Mouse (Mus musculus): ENCODE measurements around the gene Sec14l5. TPM values are rescaled to one million over a fixed set of nuclear protein-coding genes. Genes with fewer than 3 reads are reported as not detected.
A peak's percentile ranks its signal among the peaks of the same experiment; 100 is the strongest.

The Sec14l5 gene
- polyA plus RNA-seq, 1 experiment from 2014 or later = 0.48 TPM

- DNase-seq (ENCODE audit: low spot score) (no peak), ATAC-seq (ENCODE audit: low FRiP score) (no peak)
- H3K9ac ChIP-seq = no peak overlapping the region
- H3K4me1 ChIP-seq (replicated peaks; ENCODE audit: control insufficient read depth, insufficient read depth, low read length) = no peaks in the 10 kb centered on the region
- H3K27me3 ChIP-seq (ENCODE audit: control insufficient read depth, insufficient read depth, low read length) = peaks cover 61% of the 10 kb centered on the region
- H3K9me3 ChIP-seq (ENCODE audit: control insufficient read depth, low read length) = no peaks in the 10 kb centered on the region
- no peak overlapping the region for H3K4me3 ChIP-seq (replicated peaks; ENCODE audit: low read length)
- no peak overlapping the region for H3K4me2 ChIP-seq (replicated peaks)
- no peaks in the 10 kb centered on the region for H3K36me3 ChIP-seq (replicated peaks; ENCODE audit: control insufficient read depth, insufficient read depth)
- H3K27ac ChIP-seq = no peak overlapping the region
- 7% methylated on average over 4 of the region's 4 CpGs for WGBS
Measured at GRCm38 (mm10) chr16:5130766-5131165, 16.1 kb upstream of the Sec14l5 start.

GRCm38 (mm10) chr16:5131251-5131922 lies 15.5 kb upstream of the Sec14l5 start:
- peaks cover 61% of the 10 kb centered on the region for H3K27me3 ChIP-seq (ENCODE audit: control insufficient read depth, insufficient read depth, low read length)
- H3K36me3 ChIP-seq (replicated peaks; ENCODE audit: control insufficient read depth, insufficient read depth) = no peaks in the 10 kb centered on the region
- DNase-seq (ENCODE audit: low spot score) (no peak), ATAC-seq (ENCODE audit: low FRiP score) (no peak)
- H3K4me3 ChIP-seq (replicated peaks; ENCODE audit: low read length) = no peak overlapping the region
- H3K9ac ChIP-seq = no peak overlapping the region
- H3K4me1 ChIP-seq (replicated peaks; ENCODE audit: control insufficient read depth, insufficient read depth, low read length) = no peaks in the 10 kb centered on the region
- no peaks in the 10 kb centered on the region for H3K9me3 ChIP-seq (ENCODE audit: control insufficient read depth, low read length)
- WGBS = 4% methylated on average over 25 of the region's 25 CpGs
- H3K27ac ChIP-seq = no peak overlapping the region
- H3K4me2 ChIP-seq (replicated peaks) = no peak overlapping the region; the same call in 1 of the 2 replicates

GRCm38 (mm10) chr16:5132401-5132801 lies 14.5 kb upstream of the Sec14l5 start, which contains the start of gene Ppl:
Gene Ppl (minus strand): TSS chr16:5132421.
- under 1% methylated on average over 30 of the region's 39 CpGs for WGBS
- ATAC-seq (ENCODE audit: low FRiP score) (no peak), DNase-seq (ENCODE audit: low spot score) (no peak)
- Histone ChIP-seq H3K27ac (no peak within 1 kb of the TSS), H3K4me3 (replicated peaks; ENCODE audit: low read length) (peak within 1 kb of the TSS; percentile 21), H3K4me2 (replicated peaks) (peak within 1 kb of the TSS; percentile 39), H3K9me3 (ENCODE audit: control insufficient read depth, low read length) (no peaks in the 10 kb centered on the region), H3K27me3 (ENCODE audit: control insufficient read depth, insufficient read depth, low read length) (peaks cover 61% of the 10 kb centered on the region), H3K9ac (no peak within 1 kb of the TSS), H3K36me3 (replicated peaks; ENCODE audit: control insufficient read depth, insufficient read depth) (no peaks in the 10 kb centered on the region), H3K4me1 (replicated peaks; ENCODE audit: control insufficient read depth, insufficient read depth, low read length) (no peaks in the 10 kb centered on the region)

GRCm38 (mm10) chr16:5134623-5135330 lies 12.1 kb upstream of the Sec14l5 start:
- H3K4me1 ChIP-seq (replicated peaks; ENCODE audit: control insufficient read depth, insufficient read depth, low read length) = no peaks in the 10 kb centered on the region
- H3K27me3 ChIP-seq (ENCODE audit: control insufficient read depth, insufficient read depth, low read length) = peaks cover 51% of the 10 kb centered on the region
- H3K9ac ChIP-seq = no peak overlapping the region
- ATAC-seq (ENCODE audit: low FRiP score) = no peak
- H3K4me3 ChIP-seq (replicated peaks; ENCODE audit: low read length) = no peak overlapping the region
- H3K9me3 ChIP-seq (ENCODE audit: control insufficient read depth, low read length) = no peaks in the 10 kb centered on the region
- DNase-seq (ENCODE audit: low spot score) = no peak
- no peak overlapping the region for H3K4me2 ChIP-seq (replicated peaks)
- H3K36me3 ChIP-seq (replicated peaks; ENCODE audit: control insufficient read depth, insufficient read depth) = no peaks in the 10 kb centered on the region
- WGBS = 78% methylated on average over 14 of the region's 14 CpGs
- H3K27ac ChIP-seq = no peak overlapping the region

- no peaks in the 10 kb centered on the region for H3K36me3 ChIP-seq (replicated peaks; ENCODE audit: control insufficient read depth, insufficient read depth)
- peaks cover 42% of the 10 kb centered on the region for H3K27me3 ChIP-seq (ENCODE audit: control insufficient read depth, insufficient read depth, low read length)
- H3K4me1 ChIP-seq (replicated peaks; ENCODE audit: control insufficient read depth, insufficient read depth, low read length) = no peaks in the 10 kb centered on the region
- no peak overlapping the region for H3K4me2 ChIP-seq (replicated peaks)
- H3K27ac ChIP-seq = no peak overlapping the region
- ATAC-seq (ENCODE audit: low FRiP score) = peak; percentile 31; the same call in 1 of the 2 replicates
- H3K9me3 ChIP-seq (ENCODE audit: control insufficient read depth, low read length) = no peaks in the 10 kb centered on the region
- DNase-seq (ENCODE audit: low spot score) = no peak
- H3K9ac ChIP-seq = no peak overlapping the region
- H3K4me3 ChIP-seq (replicated peaks; ENCODE audit: low read length) = no peak overlapping the region
- WGBS = 74% methylated on average over 8 of the region's 8 CpGs
Measured at GRCm38 (mm10) chr16:5135551-5136261, 11.2 kb upstream of the Sec14l5 start.

- no peaks in the 10 kb centered on the region for H3K9me3 ChIP-seq (ENCODE audit: control insufficient read depth, low read length)
- DNase-seq (ENCODE audit: low spot score) = no peak
- 9% methylated on average over 4 of the region's 4 CpGs for WGBS
- no peak overlapping the region for H3K4me3 ChIP-seq (replicated peaks; ENCODE audit: low read length)
- H3K27ac ChIP-seq = no peak overlapping the region
- ATAC-seq (ENCODE audit: low FRiP score) = 0 out of 2 replicates have a peak, but pooled peaks have one; percentile 22
- H3K4me2 ChIP-seq (replicated peaks) = no peak overlapping the region
- no peaks in the 10 kb centered on the region for H3K4me1 ChIP-seq (replicated peaks; ENCODE audit: control insufficient read depth, insufficient read depth, low read length)
- H3K9ac ChIP-seq = no peak overlapping the region
- peaks cover 34% of the 10 kb centered on the region for H3K27me3 ChIP-seq (ENCODE audit: control insufficient read depth, insufficient read depth, low read length)
- no peaks in the 10 kb centered on the region for H3K36me3 ChIP-seq (replicated peaks; ENCODE audit: control insufficient read depth, insufficient read depth)
Measured at GRCm38 (mm10) chr16:5136505-5136904, 10.4 kb upstream of the Sec14l5 start.

GRCm38 (mm10) chr16:5137006-5137540 lies 9.8 kb upstream of the Sec14l5 start:
- WGBS = 38% methylated on average over 12 of the region's 12 CpGs
- ATAC-seq (ENCODE audit: low FRiP score) = no peak

GRCm38 (mm10) chr16:5139741-5140140 lies 7.2 kb upstream of the Sec14l5 start:
- Histone ChIP-seq H3K36me3 (replicated peaks; ENCODE audit: control insufficient read depth, insufficient read depth) (no peaks in the 10 kb centered on the region), H3K4me3 (replicated peaks; ENCODE audit: low read length) (no peak overlapping the region), H3K27ac (no peak overlapping the region), H3K27me3 (ENCODE audit: control insufficient read depth, insufficient read depth, low read length) (peaks cover 2% of the 10 kb centered on the region; the same call in 1 of the 2 replicates), H3K9me3 (ENCODE audit: control insufficient read depth, low read length) (no peaks in the 10 kb centered on the region), H3K4me1 (replicated peaks; ENCODE audit: control insufficient read depth, insufficient read depth, low read length) (no peaks in the 10 kb centered on the region), H3K9ac (no peak overlapping the region), H3K4me2 (replicated peaks) (no peak overlapping the region)
- WGBS = 44% methylated on average over 4 of the region's 4 CpGs
- DNase-seq (ENCODE audit: low spot score) (no peak), ATAC-seq (ENCODE audit: low FRiP score) (no peak)

More at GRCm38 (mm10) chr16:5137006-5137540, 9.8 kb upstream of the Sec14l5 start:
- H3K4me3 ChIP-seq (replicated peaks; ENCODE audit: low read length) = no peak overlapping the region
- H3K4me2 ChIP-seq (replicated peaks) = no peak overlapping the region
- peaks cover 28% of the 10 kb centered on the region for H3K27me3 ChIP-seq (ENCODE audit: control insufficient read depth, insufficient read depth, low read length)
- no peaks in the 10 kb centered on the region for H3K9me3 ChIP-seq (ENCODE audit: control insufficient read depth, low read length)
- no peaks in the 10 kb centered on the region for H3K4me1 ChIP-seq (replicated peaks; ENCODE audit: control insufficient read depth, insufficient read depth, low read length)
- DNase-seq (ENCODE audit: low spot score) = no peak
- no peak overlapping the region for H3K27ac ChIP-seq
- no peak overlapping the region for H3K9ac ChIP-seq
- no peaks in the 10 kb centered on the region for H3K36me3 ChIP-seq (replicated peaks; ENCODE audit: control insufficient read depth, insufficient read depth)

GRCm38 (mm10) chr16:5145570-5145969 lies 1.3 kb upstream of the Sec14l5 start:
- DNase-seq (ENCODE audit: low spot score) (peak; percentile 97), ATAC-seq (ENCODE audit: low FRiP score) (peak; percentile 69)
- Histone ChIP-seq H3K9ac (0 out of 2 replicates have a peak overlapping the region, but pooled peaks have one; percentile 21), H3K4me1 (replicated peaks; ENCODE audit: control insufficient read depth, insufficient read depth, low read length) (no peaks in the 10 kb centered on the region; the same call in 1 of the 2 replicates), H3K27ac (no peak overlapping the region), H3K27me3 (ENCODE audit: control insufficient read depth, insufficient read depth, low read length) (no peaks in the 10 kb centered on the region; the same call in 1 of the 2 replicates), H3K9me3 (ENCODE audit: control insufficient read depth, low read length) (no peaks in the 10 kb centered on the region), H3K36me3 (replicated peaks; ENCODE audit: control insufficient read depth, insufficient read depth) (no peaks in the 10 kb centered on the region), H3K4me2 (replicated peaks) (peak overlapping the region; percentile 59), H3K4me3 (replicated peaks; ENCODE audit: low read length) (no peak overlapping the region)
- under 1% methylated on average over 7 of the region's 7 CpGs for WGBS
